Mouse (Mus musculus) left cerebral cortex, postnatal 36 days (tissue): ENCODE data around the gene Tmem40. TPM values are rescaled to one million over a fixed set of nuclear protein-coding genes. Genes with fewer than 3 reads are reported as not detected.

Source experiments
- DNase-seq, 2 experiments: peaks; one replicate each; pipeline ENCODE4 v3.0.0; 2021 to 2022; ENCODE audit warnings: low spot score in 2 of 2, mixed read lengths in 1 of 2
- intact Hi-C: fragments of 180-260 bp; cut with DNase I; formaldehyde crosslinking; loops from one replicate; pipeline ENCODE4 v1.15.1; 2025
- microRNA-seq: library from miRNA; unstranded; fragments of <30 nt; microRNA quantifications from one replicate; pipeline ENCODE4 v1.2.0, GENCODE M21; 2022
- total RNA-seq, 2 experiments: library from RNA; stranded (reverse); gene quantifications; 2 replicates each; pipeline ENCODE4 v1.2.3; 2021

Gene Tmem40
- total RNA-seq, 2 experiments from 2014 or later, result 1.4 to 2.1 TPM

DNA sequence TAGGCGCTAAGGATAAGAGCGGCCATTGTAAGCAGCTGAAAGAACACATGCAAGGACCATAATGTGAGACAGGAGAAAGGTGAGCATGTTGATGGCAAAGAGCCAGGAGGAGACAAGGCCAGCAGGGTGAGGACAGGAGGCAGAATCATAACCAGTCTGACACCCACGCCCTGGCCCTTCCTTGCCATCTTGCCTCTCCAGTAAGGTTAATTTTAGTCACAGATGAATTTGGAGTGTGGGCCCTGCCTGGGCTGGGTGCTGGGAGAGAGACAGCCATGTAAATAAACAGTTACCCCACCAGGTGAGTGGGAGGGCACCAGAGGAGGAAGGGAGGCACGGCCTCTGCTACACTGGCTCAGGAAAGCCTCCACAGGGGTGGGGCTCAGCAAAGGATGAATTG lies 81.1 kb downstream of the Tmem40 start:
- intact Hi-C loops, result no loop called here
- DNase-seq, result no peak

Small RNAs within 50 kb of the gene (microRNA-seq; reads per million reads assigned to microRNA genes)
- not detected for gene Mir7660

Other genes starting within 250 kb of the Tmem40 start
- 10 to 100 TPM; 20.3 to 21.8 TPM for gene Tsen2, start 217.7 kb downstream of the Tmem40 start, total RNA-seq
- gene Mkrn2os, start 169.8 kb downstream of the Tmem40 start, total RNA-seq, result not detected
- gene Mkrn2, start 160.5 kb downstream of the Tmem40 start, total RNA-seq, result 10 to 100 TPM; 34.4 to 34.6 TPM
- gene Raf1, start 85.8 kb downstream of the Tmem40 start, total RNA-seq, result 10 to 100 TPM; 90.3 to 90.7 TPM
- gene Cand2, start 12.1 kb upstream of the Tmem40 start, total RNA-seq, result 1 to 10 TPM; 2.0 to 2.3 TPM
- gene Rpl32, start 46.3 kb upstream of the Tmem40 start, total RNA-seq, result 100 to 1,000 TPM; 444 to 498 TPM
- 1 to 10 TPM; 3.8 to 5.3 TPM for gene Efcab12, start 76.0 kb upstream of the Tmem40 start, total RNA-seq
- gene Mbd4, start 91.0 kb upstream of the Tmem40 start, total RNA-seq, result 1 to 10 TPM; 8.2 to 9.0 TPM
- 10 to 100 TPM; 27.0 to 31.0 TPM for gene Ift122, start 91.1 kb upstream of the Tmem40 start, total RNA-seq
- under 1 TPM; 0.17 to 0.70 TPM for gene Rho, start 169.3 kb upstream of the Tmem40 start, total RNA-seq
- not detected for gene H1foo, start 182.5 kb upstream of the Tmem40 start, total RNA-seq
- 100 to 1,000 TPM; 115 to 121 TPM for gene Plxnd1, start 232.6 kb upstream of the Tmem40 start, total RNA-seq